Mouse (Mus musculus): Measurements from ENCODE around the gene Sufu.

- no peak for TF ChIP-seq CTCF (IDR thresholded peaks at IDR 0.05)
- no peak for TF ChIP-seq POLR2A (IDR thresholded peaks at IDR 0.05; ENCODE audit: insufficient read depth, low read depth, low read length)
- TF ChIP-seq EP300 (IDR thresholded peaks at IDR 0.05; ENCODE audit: insufficient read depth, low read depth, low read length), result no peak
These were observed 69.5 kb downstream of the Sufu start for GRCm38 (mm10) chr19:46466160-46466559.

Measured in heart, adult 2 months (tissue).